Mouse (Mus musculus) erythroblast, embryonic 14.5 days (primary cell): ENCODE measurements around the gene Rprm. TPM values are rescaled to one million over a fixed set of nuclear protein-coding genes. Genes with fewer than 3 reads are reported as not detected.

ENCODE experiments used
- H3K27me3 ChIP-seq: 2 replicates; pipeline ENCODE4 v1.6.1; 2012; ENCODE audit warnings: inconsistent platforms; ENCODE audit not compliant: control insufficient read depth
- H3K36me3 ChIP-seq: 2 replicates; pipeline ENCODE4 v1.6.1; 2012; ENCODE audit warnings: mild to moderate bottlenecking, inconsistent platforms; ENCODE audit not compliant: control insufficient read depth
- H3K4me1 ChIP-seq: 2 replicates; pipeline ENCODE4 v1.6.1; 2012; ENCODE audit warnings: inconsistent platforms; ENCODE audit not compliant: control insufficient read depth
- H3K4me3 ChIP-seq: replicated peaks from 2 replicates; pipeline ENCODE3; 2012; ENCODE audit warnings: moderate library complexity, mild to moderate bottlenecking, inconsistent platforms
- H3K9me3 ChIP-seq: 2 replicates; pipeline ENCODE4 v1.6.1; 2012; ENCODE audit warnings: low read length, inconsistent platforms, mixed read lengths; ENCODE audit not compliant: control insufficient read depth
- GATA1 ChIP-seq: IDR thresholded peaks from 2 replicates; pipeline ENCODE4 v1.6.1; 2012; ENCODE audit warnings: low read length, inconsistent platforms, mixed read lengths
- TAL1 ChIP-seq: IDR thresholded peaks from 3 replicates; pipeline ENCODE4 v1.6.1; 2012; ENCODE audit warnings: low read length, inconsistent platforms, mixed read lengths
- polyA plus RNA-seq: library from polyadenylated mRNA; stranded (reverse); fragments of >175 nt; gene quantifications from 2 replicates; pipeline ENCODE4 v1.2.3, GENCODE M21; 2012

The Rprm gene
- polyA plus RNA-seq, 1 experiment, result 0.03 TPM

- no peak overlapping the region for H3K4me3 ChIP-seq
- TF ChIP-seq TAL1 (no peak), GATA1 (no peak)
- no peaks in the 10 kb centered on the region for H3K9me3 ChIP-seq
- H3K27me3 ChIP-seq, result peaks cover 25% of the 10 kb centered on the region
- no peaks in the 10 kb centered on the region for H3K36me3 ChIP-seq
- no peaks in the 10 kb centered on the region for H3K4me1 ChIP-seq
Measured at GRCm38 (mm10) chr2:54083861-54084736, 1.3 kb downstream of the Rprm start.

- TF ChIP-seq TAL1 (no peak), GATA1 (no peak)
- H3K9me3 ChIP-seq, result no peaks in the 10 kb centered on the region
- H3K4me3 ChIP-seq, result no peak overlapping the region
- H3K4me1 ChIP-seq, result no peaks in the 10 kb centered on the region
- H3K36me3 ChIP-seq, result no peaks in the 10 kb centered on the region
- peaks cover 7% of the 10 kb centered on the region for H3K27me3 ChIP-seq
Measured at GRCm38 (mm10) chr2:54078961-54079360, 6.4 kb downstream of the Rprm start.

- no peaks in the 10 kb centered on the region for H3K36me3 ChIP-seq
- H3K9me3 ChIP-seq, result no peaks in the 10 kb centered on the region
- H3K4me3 ChIP-seq, result no peak overlapping the region
- H3K27me3 ChIP-seq, result no peaks in the 10 kb centered on the region
- no peak for TF ChIP-seq GATA1
- TF ChIP-seq TAL1, result no peak
- H3K4me1 ChIP-seq, result no peaks in the 10 kb centered on the region
Measured at GRCm38 (mm10) chr2:54071526-54071925, 13.8 kb downstream of the Rprm start.

GRCm38 (mm10) chr2:54062421-54062820 is 22.9 kb downstream of the Rprm start:
- H3K36me3 ChIP-seq, result no peaks in the 10 kb centered on the region
- TF ChIP-seq TAL1, result no peak
- TF ChIP-seq GATA1, result no peak
- no peaks in the 10 kb centered on the region for H3K9me3 ChIP-seq
- no peaks in the 10 kb centered on the region for H3K27me3 ChIP-seq
- H3K4me3 ChIP-seq, result no peak overlapping the region
- no peaks in the 10 kb centered on the region for H3K4me1 ChIP-seq

GRCm38 (mm10) chr2:54061039-54061438 is 24.3 kb downstream of the Rprm start:
- H3K4me3 ChIP-seq, result no peak overlapping the region
- H3K4me1 ChIP-seq, result no peaks in the 10 kb centered on the region
- H3K27me3 ChIP-seq, result no peaks in the 10 kb centered on the region
- no peaks in the 10 kb centered on the region for H3K36me3 ChIP-seq
- H3K9me3 ChIP-seq, result no peaks in the 10 kb centered on the region
- no peak for TF ChIP-seq TAL1
- TF ChIP-seq GATA1, result no peak
